Mouse (Mus musculus) testis, adult 2 months (tissue): ENCODE measurements around the gene Fam20c.

Experiments
- CTCF ChIP-seq: fragments of 200-500 bp; IDR thresholded peaks from 2 replicates; pipeline ENCODE4 v1.5.1; 2012; ENCODE audit warnings: low read depth, mild to moderate bottlenecking, inconsistent platforms, low read length, moderate library complexity; ENCODE audit not compliant: control insufficient read depth, insufficient read depth, insufficient replicate concordance
- POLR2A ChIP-seq: fragments of 200-500 bp; IDR thresholded peaks from 2 replicates; pipeline ENCODE4 v1.6.1; 2012; ENCODE audit warnings: low read depth, mild to moderate bottlenecking, inconsistent platforms, low read length, moderate library complexity; ENCODE audit not compliant: control insufficient read depth

DNA sequence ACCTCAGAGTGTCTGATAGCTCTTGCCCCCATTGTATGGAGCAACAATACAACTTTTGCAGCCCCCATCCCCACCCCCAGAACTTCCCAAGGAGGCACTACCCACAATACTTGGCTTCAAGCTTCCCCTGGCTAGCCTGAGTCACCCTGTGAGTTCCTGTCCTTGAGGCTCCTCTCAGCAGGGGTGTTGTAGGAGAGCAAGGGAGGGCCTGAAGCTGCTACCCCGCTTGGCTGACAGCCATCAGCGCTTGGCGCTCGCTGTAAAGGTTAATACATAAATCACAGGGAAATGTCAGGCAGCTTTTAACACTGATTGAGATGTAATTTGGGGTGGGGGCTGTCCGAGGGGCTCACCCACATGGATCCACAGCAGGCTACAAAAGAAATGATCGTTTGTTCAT is 79.1 kb downstream of the Fam20c start:
- TF ChIP-seq POLR2A, result no peak
- TF ChIP-seq CTCF, result no peak
